Mouse (Mus musculus): ENCODE data around the gene Col11a2. TPM values are rescaled to one million over a fixed set of nuclear protein-coding genes. Genes with fewer than 3 reads are reported as not detected.
"Not testable (repeated sequence)": the region's sequence is repeated elsewhere in the genome, so short reads cannot be mapped to it uniquely, and the experiment has no call there.

Col11a2 gene
- total RNA-seq (2021) = 1 to 10 TPM; 2.9 TPM
- long read RNA-seq, experiment 1, full-length matches to known transcripts = 2 of 12 reads
- long read RNA-seq, experiment 1, partial matches to known transcripts = 6 of 12 reads
- long read RNA-seq, experiment 1, other reads (novel, unspliced or antisense) = 4 of 12 reads
- long read RNA-seq, experiment 2, full-length matches to known transcripts = 1 of 7 reads
- long read RNA-seq, experiment 2, partial matches to known transcripts = 5 of 7 reads
- long read RNA-seq, experiment 2, other reads (novel, unspliced or antisense) = 1 of 7 reads

- peak; percentile 13 for DNase-seq (ENCODE audit: low spot score)
These were observed at the start of gene Col11a2 for GRCm38 (mm10) chr17:34038878-34039561. Gene Col11a2, plus strand, starts transcription at chr17:34039437.

GRCm38 (mm10) chr17:33991788-33992664, 47.2 kb upstream of the Col11a2 start:
- peak; percentile 54 for DNase-seq (ENCODE audit: low spot score)

GRCm38 (mm10) chr17:33994959-33995358, 44.3 kb upstream of the Col11a2 start:
- no peak for DNase-seq (ENCODE audit: low spot score)

GRCm38 (mm10) chr17:33995651-33996050, 43.6 kb upstream of the Col11a2 start:
- DNase-seq (ENCODE audit: low spot score) = no peak

- DNase-seq (ENCODE audit: low spot score) = not testable (repeated sequence)
These were observed 42.2 kb upstream of the Col11a2 start for GRCm38 (mm10) chr17:33997025-33997424.

- DNase-seq (ENCODE audit: low spot score) = not testable (repeated sequence)
These were observed 40.5 kb upstream of the Col11a2 start for GRCm38 (mm10) chr17:33998697-33999096.

GRCm38 (mm10) chr17:33999341-34000149, 39.7 kb upstream of the Col11a2 start:
- no peak for DNase-seq (ENCODE audit: low spot score)

GRCm38 (mm10) chr17:34000150-34000537, 39.1 kb upstream of the Col11a2 start, which contains the start of gene H2-K1:
Gene H2-K1, minus strand, starts transcription at chr17:34000347.
- DNase-seq (ENCODE audit: low spot score) = peak; percentile 93

GRCm38 (mm10) chr17:34000796-34001195, 38.4 kb upstream of the Col11a2 start:
- DNase-seq (ENCODE audit: low spot score) = not testable (repeated sequence)

GRCm38 (mm10) chr17:34003426-34003825, 35.8 kb upstream of the Col11a2 start:
- DNase-seq (ENCODE audit: low spot score) = no peak

GRCm38 (mm10) chr17:34006570-34006969, 32.7 kb upstream of the Col11a2 start:
- DNase-seq (ENCODE audit: low spot score) = no peak

GRCm38 (mm10) chr17:34010156-34010555, 29.1 kb upstream of the Col11a2 start:
- DNase-seq (ENCODE audit: low spot score) = no peak

- DNase-seq (ENCODE audit: low spot score) = no peak
These were observed 25.8 kb upstream of the Col11a2 start for GRCm38 (mm10) chr17:34013436-34013835.

- no peak for DNase-seq (ENCODE audit: low spot score)
These were observed 17.5 kb upstream of the Col11a2 start for GRCm38 (mm10) chr17:34021539-34022413.

GRCm38 (mm10) chr17:34022414-34022783, 16.8 kb upstream of the Col11a2 start:
- no peak for DNase-seq (ENCODE audit: low spot score)

GRCm38 (mm10) chr17:34022987-34023386, 16.2 kb upstream of the Col11a2 start:
- no peak for DNase-seq (ENCODE audit: low spot score)

GRCm38 (mm10) chr17:34023678-34024077, 15.6 kb upstream of the Col11a2 start:
- no peak for DNase-seq (ENCODE audit: low spot score)

GRCm38 (mm10) chr17:34024317-34024821, 14.9 kb upstream of the Col11a2 start, which contains the start of gene Ring1:
Gene Ring1, minus strand, starts transcription at chr17:34024680.
- DNase-seq (ENCODE audit: low spot score) = peak; percentile 87

- DNase-seq (ENCODE audit: low spot score) = no peak
These were observed 14.1 kb upstream of the Col11a2 start for GRCm38 (mm10) chr17:34024861-34025755.

Measured in gastrocnemius, adult 18-20 months (tissue).